Mouse (Mus musculus) kidney, adult 2 months (tissue): ENCODE measurements at regions not wholly inside any gene's neighbourhood (a gene's known extent, or its start where the extent isn't known, plus 50 kb on each side); places are given as distances from the start of the nearest gene placed in this dataset.

Experiments used
- DNase-seq: peaks from one replicate; pipeline ENCODE4 v3.0.0; 2021
- H3K27ac ChIP-seq: fragments of 200-500 bp; 2 replicates; pipeline ENCODE4 v1.5.1; 2012; ENCODE audit warnings: low read depth, low read length, control low read depth, inconsistent platforms; ENCODE audit not compliant: insufficient read depth
- H3K27me3 ChIP-seq: fragments of 200-500 bp; replicated peaks from 2 replicates; pipeline ENCODE4 v1.6.1; 2012; ENCODE audit warnings: mild to moderate bottlenecking, moderate library complexity, low read length, inconsistent platforms; ENCODE audit not compliant: control insufficient read depth, insufficient read depth
- H3K36me3 ChIP-seq: fragments of 200-500 bp; 2 replicates; pipeline ENCODE4 v1.6.1; 2012; ENCODE audit warnings: mild to moderate bottlenecking, moderate library complexity, low read length, inconsistent platforms; ENCODE audit not compliant: control insufficient read depth, insufficient read depth
- H3K4me1 ChIP-seq: fragments of 200-500 bp; 2 replicates; pipeline ENCODE4 v1.6.1; 2011; ENCODE audit warnings: low read length; ENCODE audit not compliant: control insufficient read depth, insufficient read depth
- H3K4me3 ChIP-seq: fragments of 200-500 bp; 2 replicates; pipeline ENCODE4 v1.5.1; 2011; ENCODE audit warnings: mild to moderate bottlenecking, low read depth, low read length, control low read depth; ENCODE audit not compliant: insufficient read depth
- CTCF ChIP-seq: fragments of 200-500 bp; conservative IDR thresholded peaks from 2 replicates; pipeline ENCODE4 v1.5.1; 2011; ENCODE audit warnings: low read depth, mild to moderate bottlenecking, control low read depth, low read length, moderate library complexity, mixed read lengths; ENCODE audit not compliant: insufficient read depth, insufficient read length
- POLR2A ChIP-seq: fragments of 200-500 bp; IDR thresholded peaks from one replicate; pipeline ENCODE4 v1.6.1; 2011; ENCODE audit warnings: low read depth, low read length, control low read depth
- WGBS: fragments of 180-500 bp; shearing (Covaris S2); methylation state at CpG from one replicate; pipeline ENCODE4 v1.1.7; 2018; 5-methylcytosine and 5-hydroxymethylcytosine counted together

DNA sequence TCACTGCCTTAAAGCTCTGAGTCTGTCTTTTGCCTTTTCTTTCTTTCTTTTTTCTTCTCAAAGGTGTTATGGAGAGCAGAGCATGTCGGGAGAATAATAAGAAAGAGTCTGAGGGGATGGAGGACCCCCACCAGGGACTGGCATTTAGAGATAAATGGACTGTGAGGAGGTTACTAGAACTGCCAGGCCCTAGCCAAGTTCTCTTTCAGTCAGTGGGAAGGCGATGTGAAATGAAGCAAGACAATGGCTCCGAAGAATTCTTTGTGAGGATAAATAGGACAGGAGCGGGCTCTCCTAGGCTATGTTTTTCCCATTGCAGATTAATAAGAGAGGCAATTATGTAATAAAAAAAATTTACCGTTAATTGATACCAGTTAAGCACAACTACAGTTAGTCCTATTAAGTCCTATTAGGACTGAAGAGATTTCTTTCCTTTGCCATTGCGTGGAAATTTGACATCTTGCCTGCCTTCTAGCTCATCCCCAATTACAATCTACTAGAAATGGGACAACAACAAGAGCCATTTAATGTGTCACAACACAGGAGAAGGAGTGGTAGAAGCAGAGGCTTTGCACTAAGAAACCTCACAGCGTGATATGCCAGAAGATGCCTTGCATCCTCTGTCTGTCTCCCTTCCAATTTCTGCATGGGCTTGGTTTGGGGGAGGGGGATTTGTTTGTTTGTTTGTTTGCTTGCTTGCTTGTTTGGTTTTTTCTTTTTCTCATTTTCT is 107.2 kb upstream of the Id4 start:
- TF ChIP-seq POLR2A = no peak
- TF ChIP-seq CTCF = no peak
- 80% methylated on average over 7 of the region's 7 CpGs for WGBS
- H3K27me3 ChIP-seq = no peaks in the 10 kb centered on the region
- H3K4me1 ChIP-seq = no peaks in the 10 kb centered on the region
- H3K27ac ChIP-seq = no peak overlapping the region
- no peak for DNase-seq
- H3K4me3 ChIP-seq = no peak overlapping the region
- no peaks in the 10 kb centered on the region for H3K36me3 ChIP-seq

DNA sequence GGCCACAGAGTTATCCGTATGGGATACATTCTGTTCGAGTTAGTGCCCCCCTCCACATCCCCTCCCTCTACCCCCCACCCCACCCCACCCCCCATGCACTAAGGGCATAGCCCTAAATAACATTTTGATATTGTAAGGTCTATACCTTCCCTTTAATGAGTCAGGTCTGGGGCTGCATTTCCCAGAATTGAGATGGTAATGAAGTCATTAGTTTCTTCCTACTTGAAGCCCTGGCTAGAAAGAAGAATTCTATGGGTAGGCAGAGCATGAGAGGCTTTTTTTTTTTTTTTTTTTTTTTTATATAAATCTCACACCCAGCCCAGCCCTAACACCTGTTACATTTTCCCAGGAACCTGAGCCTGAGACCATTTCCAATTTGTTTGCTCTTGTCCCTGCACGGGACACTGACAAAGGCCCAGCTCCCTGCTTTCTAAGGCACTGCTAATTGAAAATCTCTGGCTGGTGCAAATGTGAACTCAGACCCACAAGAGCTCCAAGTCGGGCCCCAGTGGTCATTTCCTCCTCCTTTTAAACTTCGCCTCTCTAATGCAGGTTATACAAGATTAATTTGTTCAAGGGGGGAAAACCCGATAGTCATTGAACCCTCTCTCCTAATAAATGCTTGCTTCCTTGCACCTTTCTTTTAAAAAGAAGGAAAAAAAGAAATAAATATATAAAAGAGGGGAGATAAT is 106.5 kb upstream of the Id4 start:
- Histone ChIP-seq H3K4me3 (no peak overlapping the region), H3K27me3 (no peaks in the 10 kb centered on the region), H3K4me1 (no peaks in the 10 kb centered on the region), H3K36me3 (no peaks in the 10 kb centered on the region), H3K27ac (no peak overlapping the region)
- no peak for DNase-seq
- no peak for TF ChIP-seq POLR2A
- no peak for TF ChIP-seq CTCF
- 64% methylated on average over 6 of the region's 6 CpGs for WGBS

DNA sequence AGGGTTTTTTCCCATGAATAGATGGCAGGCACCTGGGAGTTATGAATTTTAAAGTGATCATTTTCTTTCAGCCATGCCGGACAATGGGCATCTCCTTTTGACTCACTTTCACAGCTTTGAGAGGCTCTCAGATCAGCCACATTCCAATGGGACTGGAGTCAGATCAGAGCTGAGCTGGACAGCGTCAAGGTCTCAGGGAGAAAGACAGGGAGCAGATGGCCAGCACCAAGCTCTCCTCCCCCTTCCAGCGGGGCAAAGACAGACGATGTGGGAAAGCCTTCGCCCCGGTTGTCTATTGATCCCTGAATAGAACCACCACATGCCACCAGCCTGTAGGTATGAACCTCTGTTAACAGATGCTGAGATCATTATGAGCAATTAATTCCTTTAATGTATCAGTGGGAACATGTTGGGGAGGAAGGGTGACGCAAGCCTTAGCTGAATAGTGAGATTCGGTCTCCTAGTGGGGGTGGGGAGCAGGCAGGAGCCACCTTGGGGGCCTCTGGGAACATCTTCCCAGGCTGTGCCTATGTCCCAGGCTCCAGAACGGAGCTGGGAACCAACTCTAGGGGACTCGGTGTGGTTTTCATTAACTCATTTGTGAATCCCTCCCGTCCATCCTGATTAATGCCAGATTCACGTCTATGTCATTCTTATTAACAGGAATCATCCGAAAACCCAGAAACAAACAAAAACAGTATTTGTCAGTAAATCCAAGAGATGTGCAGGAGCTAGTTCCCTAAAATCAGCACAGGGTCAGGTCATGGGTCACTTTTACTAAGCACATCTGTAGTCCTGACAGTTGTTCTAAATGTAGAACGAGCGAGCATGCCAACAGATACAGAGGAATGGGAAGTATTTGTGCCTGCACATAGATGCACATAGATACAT is 101.8 kb upstream of the Id4 start:
- Histone ChIP-seq H3K27ac (no peak overlapping the region), H3K4me3 (no peak overlapping the region), H3K36me3 (no peaks in the 10 kb centered on the region), H3K27me3 (no peaks in the 10 kb centered on the region), H3K4me1 (no peaks in the 10 kb centered on the region)
- 43% methylated on average over 15 of the region's 15 CpGs for WGBS
- no peak for DNase-seq
- TF ChIP-seq POLR2A (no peak), CTCF (no peak)

- no peaks in the 10 kb centered on the region for H3K27me3 ChIP-seq
- DNase-seq = no peak
Observed at GRCm38 (mm10) chr13:48160161-48160560, 100.9 kb upstream of the Id4 start.

GRCm38 (mm10) chr13:48161339-48161738 is 99.7 kb upstream of the Id4 start:
- WGBS = 72% methylated on average over 9 of the region's 9 CpGs

More at GRCm38 (mm10) chr13:48160161-48160560, 100.9 kb upstream of the Id4 start:
- Histone ChIP-seq H3K36me3 (no peaks in the 10 kb centered on the region), H3K4me3 (no peak overlapping the region), H3K27ac (no peak overlapping the region), H3K4me1 (no peaks in the 10 kb centered on the region)
- TF ChIP-seq POLR2A = no peak
- TF ChIP-seq CTCF = no peak
- WGBS = 66% methylated on average over 5 of the region's 5 CpGs

DNA sequence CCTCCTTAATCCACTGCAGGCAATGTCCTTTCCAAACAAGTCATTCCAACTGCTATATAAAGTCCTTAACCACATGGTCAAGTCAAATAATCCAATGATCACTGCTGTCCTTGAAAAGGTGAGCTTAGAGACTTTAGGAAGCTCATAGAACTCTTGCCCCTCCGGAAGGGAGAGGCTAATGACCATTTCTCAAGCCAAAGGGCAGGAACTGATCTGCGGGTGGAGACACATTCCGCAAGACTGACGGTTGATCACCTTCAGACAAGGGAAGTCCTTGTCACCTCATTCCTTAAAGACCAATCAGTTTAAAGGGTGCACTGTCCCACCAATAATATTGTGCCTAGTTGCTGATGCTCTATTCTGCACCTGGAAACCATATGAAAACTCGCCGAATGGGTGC is 96.4 kb upstream of the Id4 start:
- H3K27me3 ChIP-seq = no peaks in the 10 kb centered on the region
- no peaks in the 10 kb centered on the region for H3K36me3 ChIP-seq
- no peak overlapping the region for H3K27ac ChIP-seq
- WGBS = 87% methylated on average over 6 of the region's 6 CpGs
- TF ChIP-seq POLR2A (no peak), CTCF (no peak)
- no peak for DNase-seq
- H3K4me3 ChIP-seq = no peak overlapping the region
- H3K4me1 ChIP-seq = no peaks in the 10 kb centered on the region

More at GRCm38 (mm10) chr13:48161339-48161738, 99.7 kb upstream of the Id4 start:
- no peak for TF ChIP-seq POLR2A
- no peak overlapping the region for H3K27ac ChIP-seq
- H3K4me1 ChIP-seq = no peaks in the 10 kb centered on the region
- H3K36me3 ChIP-seq = no peaks in the 10 kb centered on the region
- H3K27me3 ChIP-seq = no peaks in the 10 kb centered on the region
- no peak for DNase-seq
- H3K4me3 ChIP-seq = no peak overlapping the region

GRCm38 (mm10) chr13:48165838-48166237 is 95.2 kb upstream of the Id4 start:
- TF ChIP-seq POLR2A (no peak), CTCF (no peak)
- H3K27me3 ChIP-seq = no peaks in the 10 kb centered on the region
- WGBS = 98% methylated on average over 1 of the region's 1 CpGs
- no peak for DNase-seq
- no peak overlapping the region for H3K4me3 ChIP-seq
- no peak overlapping the region for H3K27ac ChIP-seq
- H3K4me1 ChIP-seq = no peaks in the 10 kb centered on the region
- H3K36me3 ChIP-seq = no peaks in the 10 kb centered on the region
